Mouse (Mus musculus) urinary bladder, adult 2 months (tissue): ENCODE measurements around the gene Dpy30. TPM values are rescaled to one million over a fixed set of nuclear protein-coding genes. Genes with fewer than 3 reads are reported as not detected.
"Not testable (repeated sequence)": the region's sequence is repeated elsewhere in the genome, so short reads cannot be mapped to it uniquely, and the experiment has no call there.

Experiments
- DNase-seq: peaks from one replicate; pipeline ENCODE4 v3.0.0; 2022; ENCODE audit warnings: low spot score
- polyA plus RNA-seq: library from polyadenylated mRNA; depleted of rRNA; stranded (reverse); fragments of >200 nt; gene quantifications from 2 replicates; pipeline ENCODE4 v1.2.3, GENCODE M21; 2012; rRNA removed

The Dpy30 gene
- 80.7 and 103 TPM in 2 replicates for polyA plus RNA-seq

- no peak for DNase-seq
Measured at GRCm38 (mm10) chr17:74323844-74324243, at the start of gene Dpy30. Dpy30 (minus strand) TSS chr17:74323944.

GRCm38 (mm10) chr17:74363592-74363991 is 39.8 kb upstream of the Dpy30 start:
- DNase-seq: no peak

GRCm38 (mm10) chr17:74341151-74341550 is 17.4 kb upstream of the Dpy30 start:
- no peak for DNase-seq

GRCm38 (mm10) chr17:74338937-74339804 is 15.4 kb upstream of the Dpy30 start, which contains the start of gene Spast:
Spast (plus strand) TSS chr17:74338987.
- DNase-seq: peak; percentile 80

GRCm38 (mm10) chr17:74338225-74338931 is 14.6 kb upstream of the Dpy30 start:
- DNase-seq: peak; percentile 88

GRCm38 (mm10) chr17:74331049-74331676 is 7.4 kb upstream of the Dpy30 start:
- DNase-seq: no peak

- DNase-seq: not testable (repeated sequence)
Measured at GRCm38 (mm10) chr17:74328146-74328545, 4.4 kb upstream of the Dpy30 start.

- DNase-seq: not testable (repeated sequence)
Measured at GRCm38 (mm10) chr17:74327195-74327594, 3.5 kb upstream of the Dpy30 start.

GRCm38 (mm10) chr17:74322400-74323054 is 1.2 kb downstream of the Dpy30 start:
- no peak for DNase-seq

- no peak for DNase-seq
Measured at GRCm38 (mm10) chr17:74318721-74319120, 5.0 kb downstream of the Dpy30 start.

- DNase-seq: peak; percentile 89
Measured at GRCm38 (mm10) chr17:74316309-74316863, 7.4 kb downstream of the Dpy30 start.

GRCm38 (mm10) chr17:74315445-74316308 is 8.1 kb downstream of the Dpy30 start:
- no peak for DNase-seq

- no peak for DNase-seq
Measured at GRCm38 (mm10) chr17:74306021-74306420, 17.7 kb downstream of the Dpy30 start.

- no peak for DNase-seq
Measured at GRCm38 (mm10) chr17:74305616-74306015, 18.1 kb downstream of the Dpy30 start.

- DNase-seq: no peak
Measured at GRCm38 (mm10) chr17:74304060-74304459, 19.7 kb downstream of the Dpy30 start.

- DNase-seq: no peak
Measured at GRCm38 (mm10) chr17:74300089-74300488, 23.7 kb downstream of the Dpy30 start.

GRCm38 (mm10) chr17:74296991-74297390 is 26.8 kb downstream of the Dpy30 start:
- DNase-seq: not testable (repeated sequence)

GRCm38 (mm10) chr17:74296076-74296823 is 27.5 kb downstream of the Dpy30 start:
- no peak for DNase-seq
